Mouse (Mus musculus) common myeloid progenitor, adult 5-6 weeks (primary cell): Measurements from ENCODE around the gene Rcsd1. TPM values are rescaled to one million over a fixed set of nuclear protein-coding genes. Genes with fewer than 3 reads are reported as not detected.

Source experiments
- ATAC-seq: replicated peaks from 2 replicates; pipeline ENCODE4 v1.8.0; 2016; ENCODE audit warnings: low read depth, mild to moderate bottlenecking, moderate TSS enrichment, inconsistent platforms; ENCODE audit not compliant: poor library complexity, severe bottlenecking
- total RNA-seq: library from RNA; stranded (forward); fragments of 200-1000, 187-1606 nt; gene quantifications from 2 replicates; pipeline ENCODE4 v1.2.3, GENCODE M21; 2017

The Rcsd1 gene
- total RNA-seq, 1 experiment from 2014 or later, result 83.0 TPM

GRCm38 (mm10) chr1:165635055-165635897 lies 74.3 kb downstream of the Rcsd1 start:
- ATAC-seq, result no peak

DNA sequence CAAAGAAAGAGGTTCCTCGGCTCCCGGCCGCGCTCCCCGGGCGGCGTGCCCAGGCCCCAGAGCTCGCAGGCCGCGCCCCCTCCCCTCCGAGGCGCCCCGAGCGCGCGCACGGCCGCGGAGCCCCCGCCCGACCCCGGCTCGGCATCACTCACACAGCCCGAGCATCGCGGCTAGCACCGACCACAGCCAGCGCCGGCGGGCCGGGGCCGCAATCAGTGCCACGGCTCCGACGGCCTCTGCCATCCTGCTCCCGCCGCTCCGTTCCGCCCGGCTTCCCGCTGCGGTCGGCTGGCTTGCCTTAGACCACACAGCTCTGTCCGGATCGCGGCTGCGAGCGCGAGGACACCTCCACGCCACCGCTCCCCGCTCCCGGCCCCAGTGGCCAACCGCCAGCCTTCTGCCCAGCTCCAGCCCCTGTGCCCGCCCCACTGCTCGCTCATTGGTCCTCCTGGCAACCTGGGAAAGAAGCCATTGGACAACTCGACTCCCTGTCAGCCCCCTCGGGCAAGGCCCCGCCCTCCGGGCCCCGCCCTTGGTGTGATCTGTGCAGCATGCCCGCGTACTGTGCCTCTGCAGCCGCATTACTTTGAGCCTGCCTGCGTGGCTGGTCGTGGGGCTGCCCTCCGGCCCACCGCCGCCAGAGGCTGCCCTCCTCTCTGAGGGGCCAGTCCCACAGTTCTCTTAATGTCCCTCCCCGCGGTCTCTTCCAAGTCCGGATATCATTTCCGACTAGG lies 75.2 kb downstream of the Rcsd1 start, which contains the start of gene Mpzl1:
Gene Mpzl1 (minus strand): TSS at position 388 of the 734 bp plus-strand sequence.
- peak; percentile 99 for ATAC-seq

DNA sequence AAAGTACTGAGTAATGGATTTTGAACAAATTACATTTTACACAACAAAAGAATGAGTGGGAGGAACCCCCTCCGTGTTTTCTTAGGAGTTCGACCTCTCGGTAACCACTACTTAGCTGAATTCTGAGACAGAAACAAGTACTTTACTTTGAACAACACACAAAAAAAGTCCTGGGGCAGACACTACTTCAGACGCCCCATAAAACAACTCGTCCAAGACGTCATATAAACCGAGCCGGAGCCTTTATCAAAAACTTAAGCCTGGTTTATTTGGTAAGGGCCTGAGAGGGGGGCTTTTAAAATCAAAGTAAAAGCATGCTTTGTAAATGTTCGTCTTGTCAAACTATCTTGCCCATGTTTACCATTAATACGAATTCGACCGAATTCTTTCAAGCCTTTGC lies 76.2 kb downstream of the Rcsd1 start:
- ATAC-seq, result no peak

GRCm38 (mm10) chr1:165631136-165631535 lies 78.4 kb downstream of the Rcsd1 start:
- no peak for ATAC-seq

DNA sequence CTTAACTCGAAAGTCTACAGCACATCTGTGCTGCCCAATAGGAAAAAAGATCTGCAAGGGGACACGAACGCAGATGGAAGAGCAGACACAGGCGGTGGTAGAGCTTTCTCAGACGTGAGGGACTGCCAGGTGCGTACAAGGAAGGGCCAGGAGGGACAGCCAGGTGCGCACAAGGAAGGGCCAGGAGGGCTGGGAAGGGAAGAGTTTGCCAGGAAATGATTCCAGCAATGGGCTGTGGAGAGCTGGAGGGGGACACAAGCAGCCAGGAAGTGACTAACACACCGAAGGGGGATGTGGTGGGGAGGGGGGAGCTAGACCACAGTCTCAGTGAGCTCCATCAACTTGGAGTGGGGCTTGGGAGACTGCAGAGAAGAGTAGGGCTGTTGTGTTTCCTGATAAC lies 79.6 kb downstream of the Rcsd1 start:
- ATAC-seq, result no peak

DNA sequence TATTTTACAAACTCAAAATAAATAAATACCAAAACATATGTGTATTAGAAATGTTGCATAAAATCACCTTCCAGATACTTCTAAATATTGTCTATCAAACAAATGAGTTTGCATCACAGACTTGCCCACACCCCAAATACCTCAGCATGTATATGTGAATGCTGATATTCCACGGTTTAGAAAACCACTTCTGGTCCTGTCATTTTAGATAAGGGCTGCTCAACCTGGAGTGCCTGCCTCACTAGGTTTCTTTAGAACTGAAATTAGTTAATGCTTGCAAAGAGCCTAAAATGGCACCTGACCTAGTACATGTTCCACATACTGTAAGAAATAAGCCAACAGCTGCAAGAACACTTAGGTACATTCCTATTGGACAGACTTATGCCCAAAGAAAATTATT lies 81.0 kb downstream of the Rcsd1 start:
- ATAC-seq, result peak; percentile 76

DNA sequence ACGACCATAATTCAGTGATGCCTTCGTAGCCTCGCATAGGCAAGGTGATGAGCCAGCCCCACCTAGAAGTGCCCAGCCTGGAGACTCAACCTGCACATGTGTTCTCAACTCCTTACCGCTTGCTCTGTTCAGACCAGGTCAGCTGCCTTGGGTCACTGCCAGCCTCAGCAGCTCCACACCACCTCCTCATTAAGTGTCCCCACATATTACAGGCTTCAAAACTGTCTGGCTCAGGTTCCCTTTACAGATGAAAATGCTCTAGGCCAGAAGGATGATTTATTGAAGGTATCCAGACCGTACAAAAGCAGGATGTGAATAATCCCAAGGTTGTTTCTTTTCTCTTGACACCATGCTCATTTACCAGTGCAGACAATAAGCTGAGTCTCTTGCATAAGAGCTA lies 83.7 kb downstream of the Rcsd1 start:
- no peak for ATAC-seq

DNA sequence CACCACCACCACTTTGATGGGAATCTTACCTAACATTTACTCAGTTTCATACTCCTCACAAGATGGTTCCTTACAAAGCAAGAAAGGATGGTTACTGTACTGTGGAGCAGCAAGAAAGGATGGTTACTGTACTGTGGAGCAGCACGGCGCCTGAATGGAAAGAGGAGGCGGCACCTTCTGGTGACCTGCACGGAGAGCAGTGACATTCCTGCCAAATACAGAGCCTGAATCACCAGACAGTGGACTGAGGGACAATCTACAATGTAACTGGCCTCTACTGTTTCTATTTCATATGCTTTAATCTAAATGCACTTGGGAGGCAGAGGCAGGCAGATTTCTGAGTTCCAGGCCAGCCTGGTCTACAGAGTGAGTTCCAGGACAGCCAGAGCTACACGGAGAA lies 84.5 kb downstream of the Rcsd1 start:
- ATAC-seq, result no peak

GRCm38 (mm10) chr1:165618201-165618624 lies 91.3 kb downstream of the Rcsd1 start:
- ATAC-seq, result no peak

DNA sequence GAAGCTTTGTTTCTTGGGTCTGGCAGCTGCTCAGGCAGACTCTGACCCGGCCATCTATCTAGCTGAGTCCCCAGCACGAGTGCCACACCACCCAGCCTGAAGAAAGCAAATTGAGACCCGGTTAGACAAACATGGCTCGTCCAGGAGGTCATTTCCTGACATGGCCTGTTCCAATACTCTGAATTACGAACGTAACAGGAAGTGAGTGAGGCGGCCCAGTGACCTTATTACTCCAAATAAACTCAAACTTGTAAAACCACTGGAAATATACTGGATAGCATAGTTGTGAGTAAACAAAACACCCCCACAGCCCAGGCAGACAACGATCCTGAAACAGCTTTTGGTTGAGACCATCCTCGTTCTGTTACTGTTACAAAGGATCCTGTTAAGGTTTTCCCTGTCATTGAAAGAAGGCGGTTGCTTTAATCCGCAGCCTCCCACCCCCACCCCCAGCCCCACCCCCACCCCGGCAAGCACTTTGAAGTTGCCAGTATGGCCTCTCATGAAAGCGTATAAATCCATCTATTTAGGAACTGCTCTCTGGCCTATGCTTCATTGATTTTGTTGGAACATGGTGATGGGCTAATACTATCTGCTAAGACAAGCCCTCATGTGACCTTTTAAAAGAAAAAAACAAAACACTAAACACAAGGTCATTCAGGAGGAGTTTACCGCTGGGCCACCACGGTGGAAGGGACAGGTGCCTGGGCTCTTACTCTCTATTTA lies 92.2 kb downstream of the Rcsd1 start:
- ATAC-seq, result no peak; the same call in 1 of the 2 replicates

DNA sequence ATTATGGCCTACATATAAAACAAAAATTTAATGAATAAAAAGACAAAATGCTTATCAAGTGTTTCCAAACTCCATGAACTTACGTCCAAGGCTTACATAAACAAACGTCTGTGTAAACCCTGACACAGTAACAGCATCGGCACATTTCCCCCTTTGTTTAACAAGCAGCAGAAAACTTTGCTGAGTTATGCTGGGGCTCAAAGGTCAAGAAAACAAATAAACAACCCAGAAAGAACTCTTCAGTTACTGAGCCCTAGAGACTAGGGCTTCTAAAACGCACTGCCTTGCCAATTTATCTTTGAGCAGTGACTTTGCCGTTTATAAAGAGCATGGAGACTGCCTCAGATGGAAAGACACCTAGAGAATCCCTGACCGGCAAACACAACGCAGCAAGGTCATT lies 92.9 kb downstream of the Rcsd1 start:
- no peak for ATAC-seq

- no peak for ATAC-seq
These were observed 94.8 kb downstream of the Rcsd1 start for GRCm38 (mm10) chr1:165614793-165615192.

DNA sequence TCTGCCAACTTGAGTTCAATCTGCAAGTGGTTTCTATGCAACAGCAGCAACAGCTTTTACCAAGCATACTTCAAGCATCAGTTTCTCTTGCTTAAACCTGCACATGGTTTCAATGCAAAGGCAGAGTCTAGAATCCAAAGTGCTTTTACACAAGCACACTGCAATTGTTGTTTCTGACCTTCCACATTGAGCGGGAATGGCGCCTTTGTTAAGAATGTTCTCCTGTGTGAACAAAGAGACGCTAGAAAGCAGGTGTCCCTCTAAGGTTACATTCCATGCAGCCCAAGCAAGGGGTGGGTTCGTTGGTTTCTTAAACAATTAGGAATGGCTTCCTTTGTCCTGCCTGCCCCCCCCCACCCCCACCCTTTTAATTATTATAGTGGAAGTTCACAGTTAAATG lies 95.6 kb downstream of the Rcsd1 start:
- ATAC-seq, result no peak

DNA sequence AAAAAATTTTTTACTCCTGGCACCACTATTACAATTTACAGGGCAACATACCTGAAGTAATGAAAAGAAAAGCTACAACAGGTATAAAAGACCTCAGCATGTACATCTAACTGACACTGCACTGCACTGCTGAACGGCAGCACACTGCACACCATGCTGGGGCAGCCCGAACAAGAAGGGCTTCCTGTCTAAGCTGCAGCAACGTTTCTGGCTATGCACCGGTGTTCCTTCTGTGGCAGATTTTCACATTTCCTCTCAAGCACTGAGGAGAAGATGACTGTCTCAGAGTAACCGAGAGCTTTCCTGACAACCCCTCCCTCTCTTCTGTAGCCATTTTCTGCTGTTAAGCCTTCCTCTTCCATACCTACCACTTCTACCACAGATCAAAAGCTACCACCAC lies 96.8 kb downstream of the Rcsd1 start:
- peak; percentile 52 for ATAC-seq

GRCm38 (mm10) chr1:165610321-165610999 lies 99.1 kb downstream of the Rcsd1 start:
- no peak; the same call in 1 of the 2 replicates for ATAC-seq

DNA sequence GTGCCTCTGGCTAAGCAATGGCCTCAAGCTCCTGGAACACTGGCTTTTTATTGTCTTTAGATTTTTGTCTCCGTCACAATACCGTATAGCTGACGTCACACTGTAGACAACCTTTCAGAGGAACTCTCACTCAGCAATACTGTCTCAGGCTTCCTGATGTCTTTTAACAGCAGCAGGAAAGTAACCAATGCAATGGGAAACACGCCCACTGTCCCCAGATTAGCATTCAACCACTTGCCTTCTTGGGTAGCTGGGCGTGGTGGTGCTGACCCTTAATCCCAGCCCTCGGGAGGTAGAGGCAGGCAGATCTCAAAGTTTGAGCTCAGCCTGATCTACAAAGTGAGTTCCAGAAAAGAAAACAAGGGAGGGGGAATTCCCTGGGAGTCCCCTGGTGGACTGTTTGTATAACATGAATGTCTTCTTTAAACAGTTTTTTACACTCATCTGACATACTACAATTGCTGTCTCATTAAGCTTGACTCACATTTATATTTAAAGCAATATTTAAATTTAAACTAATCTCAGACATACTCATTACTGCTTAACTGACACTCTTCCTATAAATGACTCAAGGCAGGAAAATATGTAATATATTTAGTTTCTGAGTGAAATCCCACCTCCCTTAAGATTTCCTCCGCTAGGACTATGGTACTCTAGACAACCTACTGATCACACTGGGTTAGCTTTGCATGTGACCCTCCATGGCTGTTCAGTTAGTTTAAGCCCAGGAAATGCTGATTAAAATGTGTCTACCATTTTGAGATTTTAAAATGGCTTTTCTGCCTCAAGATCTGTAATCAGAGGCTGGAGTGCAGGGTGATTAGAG lies 99.8 kb downstream of the Rcsd1 start:
- 0 out of 2 replicates have a peak, but pooled peaks have one; percentile 15 for ATAC-seq

GRCm38 (mm10) chr1:165608904-165609303 lies 100.7 kb downstream of the Rcsd1 start:
- no peak for ATAC-seq

- ATAC-seq, result no peak
These were observed 103.8 kb downstream of the Rcsd1 start for GRCm38 (mm10) chr1:165605774-165606173.

DNA sequence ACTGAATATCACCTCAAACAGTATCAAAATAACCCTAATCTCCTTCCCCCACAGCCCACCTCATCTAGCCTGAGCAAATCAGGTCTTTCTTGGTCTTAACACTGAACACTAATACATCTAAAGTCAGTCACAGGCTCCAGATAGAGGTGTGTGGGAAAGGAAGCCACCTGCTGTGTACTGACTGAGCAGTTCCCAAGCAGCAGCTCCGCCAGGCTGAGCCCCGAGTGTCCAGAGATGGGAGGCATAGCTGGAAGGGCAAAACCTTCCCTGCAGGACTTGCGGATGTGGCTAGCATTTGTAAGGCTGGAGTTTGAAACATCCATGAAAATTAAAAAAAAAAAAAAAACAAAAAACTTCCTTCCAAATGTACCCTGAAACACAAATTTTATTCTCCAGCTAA lies 104.4 kb downstream of the Rcsd1 start:
- ATAC-seq, result no peak
